Mouse (Mus musculus) forebrain, embryonic 10.5 days (tissue): ENCODE results near the gene Gch1. TPM values are rescaled to one million over a fixed set of nuclear protein-coding genes. Genes with fewer than 3 reads are reported as not detected.

ENCODE experiments used
- DNase-seq: peaks from one replicate; pipeline ENCODE4 v3.0.0-alpha.2; 2017; ENCODE audit warnings: low spot score; ENCODE audit errors: extremely low spot score
- H3K27ac ChIP-seq: fragments of 300-500 bp; sonication (generic); 2 replicates; pipeline ENCODE4 v1.5.1; 2016; ENCODE audit warnings: mild to moderate bottlenecking
- H3K27me3 ChIP-seq: fragments of 300-500 bp; sonication (generic); 2 replicates; pipeline ENCODE4 v1.6.1; 2016; ENCODE audit warnings: mild to moderate bottlenecking; ENCODE audit not compliant: poor library complexity, severe bottlenecking
- H3K36me3 ChIP-seq: fragments of 300-500 bp; sonication (generic); replicated peaks from 2 replicates; pipeline ENCODE4 v1.6.1; 2016; ENCODE audit warnings: mild to moderate bottlenecking, moderate library complexity
- H3K4me1 ChIP-seq: fragments of 300-500 bp; sonication (generic); 2 replicates; pipeline ENCODE4 v1.6.1; 2016
- H3K4me3 ChIP-seq: fragments of 300-500 bp; sonication (generic); 2 replicates; pipeline ENCODE4 v1.5.1; 2016; ENCODE audit warnings: mild to moderate bottlenecking, moderate library complexity
- H3K9me3 ChIP-seq: fragments of 300-500 bp; sonication (generic); 2 replicates; pipeline ENCODE4 v1.6.1; 2016; ENCODE audit warnings: mild to moderate bottlenecking, moderate library complexity
- WGBS: fragments of 180-500 bp; shearing (Covaris S2); methylation state at CpG from one replicate; pipeline ENCODE4 v1.1.7; 2016; 5-methylcytosine and 5-hydroxymethylcytosine counted together
- polyA plus RNA-seq: library from polyadenylated mRNA; unstranded; fragments of >200 nt; fragmentation: Nextera tagmentation; extraction: Ambion mirVana; gene quantifications from 2 replicates; pipeline ENCODE4 v1.2.1, GENCODE M21; 2016

The Gch1 gene
- polyA plus RNA-seq, 1 experiment from 2014 or later: 0.73 TPM

GRCm38 (mm10) chr14:47220231-47221025 lies 31.2 kb upstream of the Gch1 start:
- Histone ChIP-seq H3K4me3 (no peak overlapping the region), H3K9me3 (no peaks in the 10 kb centered on the region), H3K36me3 (no peaks in the 10 kb centered on the region), H3K27me3 (no peaks in the 10 kb centered on the region), H3K4me1 (no peaks in the 10 kb centered on the region), H3K27ac (no peak overlapping the region)
- WGBS: 85% methylated on average over 8 of the region's 8 CpGs
- DNase-seq: no peak

GRCm38 (mm10) chr14:47218766-47219606 lies 29.8 kb upstream of the Gch1 start:
- no peak for DNase-seq
- 88% methylated on average over 9 of the region's 9 CpGs for WGBS

GRCm38 (mm10) chr14:47216541-47216940 lies 27.3 kb upstream of the Gch1 start:
- Histone ChIP-seq H3K27me3 (no peaks in the 10 kb centered on the region), H3K4me3 (no peak overlapping the region), H3K27ac (no peak overlapping the region), H3K36me3 (no peaks in the 10 kb centered on the region), H3K9me3 (no peaks in the 10 kb centered on the region), H3K4me1 (no peaks in the 10 kb centered on the region)
- WGBS: 90% methylated on average over 2 of the region's 2 CpGs
- no peak for DNase-seq

More at GRCm38 (mm10) chr14:47218766-47219606, 29.8 kb upstream of the Gch1 start:
- Histone ChIP-seq H3K9me3 (no peaks in the 10 kb centered on the region), H3K36me3 (no peaks in the 10 kb centered on the region), H3K27me3 (no peaks in the 10 kb centered on the region), H3K4me1 (no peaks in the 10 kb centered on the region), H3K4me3 (no peak overlapping the region), H3K27ac (no peak overlapping the region)

- no peak overlapping the region for H3K27ac ChIP-seq
- H3K27me3 ChIP-seq: no peaks in the 10 kb centered on the region
- no peaks in the 10 kb centered on the region for H3K36me3 ChIP-seq
- no peak for DNase-seq
- H3K4me1 ChIP-seq: no peaks in the 10 kb centered on the region
- no peaks in the 10 kb centered on the region for H3K9me3 ChIP-seq
- WGBS: 85% methylated on average over 5 of the region's 5 CpGs
- H3K4me3 ChIP-seq: no peak overlapping the region
These were observed 25.2 kb upstream of the Gch1 start for GRCm38 (mm10) chr14:47214367-47214766.

- Histone ChIP-seq H3K36me3 (no peaks in the 10 kb centered on the region), H3K9me3 (no peaks in the 10 kb centered on the region), H3K27me3 (no peaks in the 10 kb centered on the region), H3K4me3 (no peak overlapping the region), H3K27ac (no peak overlapping the region), H3K4me1 (no peaks in the 10 kb centered on the region)
- 91% methylated on average over 4 of the region's 4 CpGs for WGBS
- DNase-seq: no peak
These were observed 24.1 kb upstream of the Gch1 start for GRCm38 (mm10) chr14:47213305-47213704.

GRCm38 (mm10) chr14:47209669-47210164 lies 20.5 kb upstream of the Gch1 start:
- H3K36me3 ChIP-seq: no peaks in the 10 kb centered on the region
- no peaks in the 10 kb centered on the region for H3K27me3 ChIP-seq
- WGBS: 85% methylated on average over 4 of the region's 4 CpGs
- no peaks in the 10 kb centered on the region for H3K9me3 ChIP-seq
- no peak overlapping the region for H3K27ac ChIP-seq
- no peak for DNase-seq
- H3K4me3 ChIP-seq: no peak overlapping the region
- H3K4me1 ChIP-seq: no peaks in the 10 kb centered on the region

GRCm38 (mm10) chr14:47208564-47209493 lies 19.6 kb upstream of the Gch1 start:
- H3K4me1 ChIP-seq: no peaks in the 10 kb centered on the region
- no peak overlapping the region for H3K4me3 ChIP-seq
- no peak for DNase-seq
- H3K27me3 ChIP-seq: no peaks in the 10 kb centered on the region
- no peaks in the 10 kb centered on the region for H3K9me3 ChIP-seq
- H3K27ac ChIP-seq: no peak overlapping the region
- 89% methylated on average over 12 of the region's 12 CpGs for WGBS
- H3K36me3 ChIP-seq: no peaks in the 10 kb centered on the region

GRCm38 (mm10) chr14:47206601-47207000 lies 17.4 kb upstream of the Gch1 start:
- no peaks in the 10 kb centered on the region for H3K27me3 ChIP-seq
- H3K36me3 ChIP-seq: no peaks in the 10 kb centered on the region
- no peak overlapping the region for H3K27ac ChIP-seq
- no peak overlapping the region for H3K4me3 ChIP-seq
- H3K4me1 ChIP-seq: no peaks in the 10 kb centered on the region
- H3K9me3 ChIP-seq: no peaks in the 10 kb centered on the region
- 93% methylated on average over 3 of the region's 3 CpGs for WGBS
- DNase-seq: no peak

- no peaks in the 10 kb centered on the region for H3K27me3 ChIP-seq
- no peak overlapping the region for H3K4me3 ChIP-seq
- no peaks in the 10 kb centered on the region for H3K36me3 ChIP-seq
- 92% methylated on average over 5 of the region's 5 CpGs for WGBS
- no peaks in the 10 kb centered on the region for H3K9me3 ChIP-seq
- DNase-seq: no peak
- no peaks in the 10 kb centered on the region for H3K4me1 ChIP-seq
- H3K27ac ChIP-seq: no peak overlapping the region
These were observed 16.2 kb upstream of the Gch1 start for GRCm38 (mm10) chr14:47205270-47205972.

- Histone ChIP-seq H3K9me3 (no peaks in the 10 kb centered on the region), H3K4me3 (no peak overlapping the region), H3K4me1 (no peaks in the 10 kb centered on the region), H3K27ac (no peak overlapping the region), H3K27me3 (no peaks in the 10 kb centered on the region), H3K36me3 (no peaks in the 10 kb centered on the region)
- DNase-seq: no peak
- WGBS: 91% methylated on average over 3 of the region's 3 CpGs
These were observed 8.1 kb upstream of the Gch1 start for GRCm38 (mm10) chr14:47197340-47197739.

- Histone ChIP-seq H3K36me3 (no peaks in the 10 kb centered on the region), H3K27me3 (no peaks in the 10 kb centered on the region), H3K4me1 (no peaks in the 10 kb centered on the region), H3K4me3 (no peak overlapping the region), H3K9me3 (no peaks in the 10 kb centered on the region), H3K27ac (no peak overlapping the region)
- 84% methylated on average over 8 of the region's 8 CpGs for WGBS
- DNase-seq: no peak
These were observed 7.5 kb upstream of the Gch1 start for GRCm38 (mm10) chr14:47196711-47197110.

GRCm38 (mm10) chr14:47194096-47194495 lies 4.9 kb upstream of the Gch1 start:
- H3K36me3 ChIP-seq: no peaks in the 10 kb centered on the region
- H3K9me3 ChIP-seq: no peaks in the 10 kb centered on the region
- WGBS: 43% methylated on average over 4 of the region's 4 CpGs
- H3K27me3 ChIP-seq: peaks cover under 1% of the 10 kb centered on the region; the same call in 1 of the 2 replicates
- no peak for DNase-seq
- no peaks in the 10 kb centered on the region for H3K4me1 ChIP-seq
- H3K4me3 ChIP-seq: no peak overlapping the region
- no peak overlapping the region for H3K27ac ChIP-seq
